Mouse (Mus musculus) heart, embryonic 10.5 days (tissue): ENCODE results near the gene Ostc. TPM values are rescaled to one million over a fixed set of nuclear protein-coding genes. Genes with fewer than 3 reads are reported as not detected.

ENCODE experiments used
- DNase-seq: peaks from one replicate; pipeline ENCODE4 v3.0.0-alpha.2; 2017; ENCODE audit warnings: low spot score
- H3K27ac ChIP-seq: fragments of 300-500 bp; sonication (generic); 2 replicates; pipeline ENCODE4 v1.5.1; 2016; ENCODE audit warnings: mild to moderate bottlenecking
- H3K27me3 ChIP-seq: fragments of 300-500 bp; sonication (generic); 2 replicates; pipeline ENCODE4 v1.6.1; 2016; ENCODE audit warnings: mild to moderate bottlenecking; ENCODE audit not compliant: poor library complexity, insufficient read depth, severe bottlenecking
- H3K36me3 ChIP-seq: fragments of 300-500 bp; sonication (generic); 2 replicates; pipeline ENCODE4 v1.6.1; 2016; ENCODE audit warnings: mild to moderate bottlenecking, moderate library complexity
- H3K4me1 ChIP-seq: fragments of 300-500 bp; sonication (generic); 2 replicates; pipeline ENCODE4 v1.6.1; 2016; ENCODE audit warnings: mild to moderate bottlenecking
- H3K4me3 ChIP-seq: fragments of 300-500 bp; sonication (generic); 2 replicates; pipeline ENCODE4 v1.5.1; 2016; ENCODE audit warnings: mild to moderate bottlenecking, moderate library complexity
- H3K9me3 ChIP-seq: fragments of 300-500 bp; sonication (generic); 2 replicates; pipeline ENCODE4 v1.6.1; 2016; ENCODE audit warnings: mild to moderate bottlenecking, moderate library complexity
- WGBS: fragments of 180-500 bp; shearing (Covaris S2); methylation state at CpG from one replicate; pipeline ENCODE4 v1.1.7; 2016; 5-methylcytosine and 5-hydroxymethylcytosine counted together
- polyA plus RNA-seq: library from polyadenylated mRNA; unstranded; fragments of >200 nt; fragmentation: Nextera tagmentation; extraction: Ambion mirVana; gene quantifications from 2 replicates; pipeline ENCODE4 v1.2.1, GENCODE M21; 2016

Gene Ostc
- polyA plus RNA-seq, 1 experiment from 2014 or later, result 342 TPM

GRCm38 (mm10) chr3:130691596-130692170 lies 17.6 kb downstream of the Ostc start:
- H3K27ac ChIP-seq, result peak overlapping the region; percentile 85
- H3K9me3 ChIP-seq, result no peaks in the 10 kb centered on the region
- no peaks in the 10 kb centered on the region for H3K27me3 ChIP-seq
- H3K4me3 ChIP-seq, result peak overlapping the region; percentile 60
- WGBS, result 36% methylated on average over 12 of the region's 12 CpGs
- DNase-seq, result no peak
- peaks cover 11% of the 10 kb centered on the region for H3K4me1 ChIP-seq
- H3K36me3 ChIP-seq, result peaks cover 21% of the 10 kb centered on the region

DNA sequence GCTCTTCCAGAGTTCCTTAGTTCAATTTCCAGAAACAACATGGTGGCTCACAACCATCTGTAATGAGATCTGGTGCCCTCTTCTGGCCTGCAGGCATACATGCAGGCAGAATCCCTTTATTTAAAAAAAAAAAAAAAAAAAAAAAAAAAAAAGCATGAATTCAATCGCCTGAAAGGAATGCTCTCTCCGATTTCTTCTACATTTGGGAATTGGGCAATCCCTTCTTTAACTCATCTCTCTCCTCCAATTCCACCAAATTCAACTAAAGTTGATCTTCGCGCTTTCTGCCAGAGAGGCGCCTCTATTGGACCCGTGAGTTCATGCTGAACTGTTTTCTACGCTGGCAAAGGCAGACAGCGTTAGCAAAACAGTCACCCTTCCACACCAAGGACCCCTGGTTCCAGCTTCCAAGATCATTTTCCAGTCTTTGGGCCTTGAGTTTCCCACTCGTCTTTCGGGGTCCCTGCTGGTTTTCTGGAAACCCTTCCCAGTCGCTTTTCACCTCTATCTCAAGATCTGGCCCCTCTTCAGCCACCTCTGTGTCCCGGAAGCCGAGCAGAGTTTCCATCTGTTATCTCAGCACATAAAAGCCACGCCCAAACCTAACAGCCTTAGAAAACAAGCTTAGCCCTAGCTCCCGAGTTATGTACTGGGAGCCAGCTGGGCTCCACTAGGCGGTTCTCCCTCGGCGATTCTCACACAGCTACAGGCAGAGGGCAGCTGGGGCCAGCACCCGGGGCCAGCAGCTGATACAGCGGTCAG lies 18.2 kb downstream of the Ostc start:
- peak overlapping the region; percentile 85 for H3K27ac ChIP-seq
- no peaks in the 10 kb centered on the region for H3K9me3 ChIP-seq

DNA sequence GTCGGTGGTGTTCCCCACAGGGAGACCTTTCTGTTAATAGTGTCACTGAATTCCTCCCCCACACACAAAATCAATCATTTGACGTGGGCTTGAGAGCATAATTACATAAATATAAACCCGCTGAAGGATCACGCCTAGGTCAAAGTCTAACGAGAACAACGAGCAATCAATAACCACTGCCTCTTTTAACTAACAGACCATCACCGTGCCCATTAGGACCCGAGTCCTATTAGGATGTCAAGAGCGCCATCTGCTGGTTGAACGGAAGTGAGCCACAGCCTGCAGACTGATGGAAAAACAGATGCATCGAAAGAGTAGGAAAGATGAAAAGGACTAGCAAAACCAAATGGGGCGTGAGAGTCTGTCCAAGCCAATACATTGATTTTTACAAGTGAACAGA lies 19.6 kb downstream of the Ostc start:
- Histone ChIP-seq H3K36me3 (peaks cover 2% of the 10 kb centered on the region), H3K27me3 (0 out of 2 replicates have a peak, but pooled peaks cover 4% of the 10 kb centered on the region), H3K9me3 (no peaks in the 10 kb centered on the region), H3K4me3 (no peak overlapping the region), H3K27ac (no peak overlapping the region), H3K4me1 (peaks cover 11% of the 10 kb centered on the region)
- 26% methylated on average over 12 of the region's 12 CpGs for WGBS
- peak; percentile 85 for DNase-seq

More for the DNA sequence above, 18.2 kb downstream of the Ostc start:
- Histone ChIP-seq H3K4me1 (peaks cover 11% of the 10 kb centered on the region), H3K36me3 (peaks cover 16% of the 10 kb centered on the region), H3K27me3 (no peaks in the 10 kb centered on the region), H3K4me3 (peak overlapping the region; percentile 60)
- DNase-seq, result peak; percentile 88
- 4% methylated on average over 20 of the region's 20 CpGs for WGBS

DNA sequence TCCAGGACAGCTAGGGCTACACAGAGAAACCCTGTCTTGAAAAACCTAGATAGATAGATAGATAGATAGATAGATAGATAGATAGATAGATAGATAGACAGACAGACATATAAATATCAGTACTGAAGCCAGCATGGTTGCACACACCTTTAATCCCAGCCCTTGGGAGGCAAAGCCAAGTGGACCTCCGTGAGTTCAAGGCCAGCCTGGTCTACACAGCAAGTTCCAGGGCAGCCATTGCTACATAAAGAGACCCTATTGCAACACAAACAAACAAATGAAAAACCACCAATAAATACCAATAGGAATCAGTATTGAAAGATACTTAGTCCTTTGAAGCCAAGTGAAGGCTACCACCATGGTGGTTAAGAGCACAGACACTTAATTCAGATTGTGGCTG lies 22.2 kb downstream of the Ostc start:
- Histone ChIP-seq H3K4me3 (no peak overlapping the region), H3K4me1 (peaks cover 9% of the 10 kb centered on the region), H3K9me3 (no peaks in the 10 kb centered on the region), H3K27me3 (0 out of 2 replicates have a peak, but pooled peaks cover 8% of the 10 kb centered on the region), H3K27ac (no peak overlapping the region), H3K36me3 (no peaks in the 10 kb centered on the region)
- DNase-seq, result no peak
- 83% methylated on average over 1 of the region's 1 CpGs for WGBS

- 0 out of 2 replicates have a peak, but pooled peaks cover 9% of the 10 kb centered on the region for H3K27me3 ChIP-seq
- no peaks in the 10 kb centered on the region for H3K9me3 ChIP-seq
- 82% methylated on average over 8 of the region's 8 CpGs for WGBS
- no peak for DNase-seq
- H3K27ac ChIP-seq, result no peak overlapping the region
- no peaks in the 10 kb centered on the region for H3K36me3 ChIP-seq
- no peak overlapping the region for H3K4me3 ChIP-seq
- no peaks in the 10 kb centered on the region for H3K4me1 ChIP-seq
Measured at GRCm38 (mm10) chr3:130685014-130685366, 24.3 kb downstream of the Ostc start.

- Histone ChIP-seq H3K27ac (no peak overlapping the region), H3K4me1 (no peaks in the 10 kb centered on the region), H3K36me3 (no peaks in the 10 kb centered on the region), H3K9me3 (no peaks in the 10 kb centered on the region), H3K4me3 (no peak overlapping the region), H3K27me3 (0 out of 2 replicates have a peak, but pooled peaks cover 9% of the 10 kb centered on the region)
- 88% methylated on average over 9 of the region's 9 CpGs for WGBS
- no peak for DNase-seq
Measured at GRCm38 (mm10) chr3:130684276-130685013, 24.8 kb downstream of the Ostc start.

- DNase-seq, result no peak
- 64% methylated on average over 8 of the region's 8 CpGs for WGBS
- no peaks in the 10 kb centered on the region for H3K4me1 ChIP-seq
Measured at GRCm38 (mm10) chr3:130683836-130684235, 25.4 kb downstream of the Ostc start.

DNA sequence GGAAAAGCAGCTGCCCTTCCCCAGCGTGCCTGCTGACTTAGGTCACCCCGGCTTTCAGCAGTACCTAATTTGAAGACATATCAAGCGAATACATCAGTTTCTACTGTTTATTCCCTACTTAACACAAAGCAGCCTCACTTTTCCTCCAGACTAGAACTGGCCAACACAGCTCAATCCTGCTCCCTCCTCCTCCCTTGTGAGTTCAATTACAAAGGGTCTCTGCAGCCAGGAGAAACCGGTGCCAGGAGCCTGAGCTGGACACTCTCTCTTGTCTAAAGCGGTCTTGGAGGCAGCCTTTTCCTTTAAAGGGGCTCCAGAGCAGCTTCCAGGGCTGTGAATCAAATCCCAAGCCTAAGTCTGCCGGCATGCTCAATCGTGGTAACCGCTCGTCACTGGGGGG lies 27.1 kb downstream of the Ostc start:
- no peak overlapping the region for H3K4me3 ChIP-seq
- DNase-seq, result no peak
- H3K27ac ChIP-seq, result no peak overlapping the region
- H3K27me3 ChIP-seq, result 0 out of 2 replicates have a peak, but pooled peaks cover 9% of the 10 kb centered on the region
- no peaks in the 10 kb centered on the region for H3K9me3 ChIP-seq
- no peaks in the 10 kb centered on the region for H3K4me1 ChIP-seq
- 82% methylated on average over 9 of the region's 9 CpGs for WGBS
- H3K36me3 ChIP-seq, result no peaks in the 10 kb centered on the region

More at GRCm38 (mm10) chr3:130683836-130684235, 25.4 kb downstream of the Ostc start:
- H3K36me3 ChIP-seq, result no peaks in the 10 kb centered on the region
- H3K9me3 ChIP-seq, result no peaks in the 10 kb centered on the region
- H3K4me3 ChIP-seq, result no peak overlapping the region
- H3K27me3 ChIP-seq, result 0 out of 2 replicates have a peak, but pooled peaks cover 9% of the 10 kb centered on the region
- no peak overlapping the region for H3K27ac ChIP-seq

GRCm38 (mm10) chr3:130681226-130681625 lies 28.0 kb downstream of the Ostc start:
- no peak overlapping the region for H3K4me3 ChIP-seq
- H3K27ac ChIP-seq, result no peak overlapping the region
- H3K27me3 ChIP-seq, result 0 out of 2 replicates have a peak, but pooled peaks cover 9% of the 10 kb centered on the region
- no peaks in the 10 kb centered on the region for H3K4me1 ChIP-seq
- H3K9me3 ChIP-seq, result no peaks in the 10 kb centered on the region
- DNase-seq, result no peak
- 86% methylated on average over 2 of the region's 2 CpGs for WGBS
- no peaks in the 10 kb centered on the region for H3K36me3 ChIP-seq

DNA sequence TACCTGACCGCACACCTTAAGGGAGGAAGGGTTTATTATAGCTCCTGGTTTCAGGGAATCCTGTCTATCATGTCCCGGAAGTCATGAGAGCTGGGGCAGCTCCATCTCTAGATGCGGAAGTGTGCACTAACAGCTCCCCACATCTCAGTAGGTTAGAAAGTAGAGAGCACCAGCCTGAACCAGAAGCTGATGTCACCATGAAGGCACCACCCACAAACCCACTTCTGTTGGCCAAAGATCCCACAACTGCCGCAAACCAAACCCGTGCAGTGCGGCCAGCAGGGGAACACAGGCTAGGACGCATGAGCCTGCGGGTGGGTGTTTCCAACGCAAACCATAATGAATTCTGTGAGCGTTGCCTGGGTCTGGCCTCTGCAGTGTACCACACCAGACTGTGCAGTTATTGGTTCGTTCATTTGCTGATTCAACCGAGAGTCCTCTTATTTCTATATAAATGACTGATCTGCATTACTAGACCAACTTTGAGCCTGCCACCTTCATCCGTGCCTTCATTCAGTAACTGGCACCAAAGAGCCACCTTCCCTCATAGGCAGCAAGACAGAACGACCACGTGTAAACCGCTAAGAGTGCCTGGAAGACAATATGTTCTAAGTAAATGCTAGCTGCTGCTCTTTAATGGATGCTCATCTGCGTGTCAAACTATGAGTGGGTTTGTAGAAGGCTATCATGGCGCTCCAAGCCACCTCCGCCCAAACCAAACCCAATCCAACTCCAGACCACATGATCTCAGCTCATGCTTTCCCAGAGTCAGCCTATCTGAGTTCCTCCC lies 31.4 kb downstream of the Ostc start:
- 91% methylated on average over 19 of the region's 19 CpGs for WGBS
- Histone ChIP-seq H3K27ac (no peak overlapping the region), H3K27me3 (0 out of 2 replicates have a peak, but pooled peaks cover 5% of the 10 kb centered on the region), H3K4me3 (no peak overlapping the region), H3K9me3 (no peaks in the 10 kb centered on the region), H3K4me1 (no peaks in the 10 kb centered on the region), H3K36me3 (no peaks in the 10 kb centered on the region)
- peak; percentile 66 for DNase-seq

GRCm38 (mm10) chr3:130671291-130671690 lies 38.0 kb downstream of the Ostc start:
- H3K4me1 ChIP-seq, result no peaks in the 10 kb centered on the region
- 71% methylated on average over 14 of the region's 14 CpGs for WGBS

GRCm38 (mm10) chr3:130662496-130662895 lies 46.7 kb downstream of the Ostc start:
- Histone ChIP-seq H3K4me1 (no peaks in the 10 kb centered on the region; the same call in 1 of the 2 replicates), H3K36me3 (no peaks in the 10 kb centered on the region), H3K4me3 (no peak overlapping the region), H3K9me3 (no peaks in the 10 kb centered on the region), H3K27ac (no peak overlapping the region), H3K27me3 (no peaks in the 10 kb centered on the region)
- WGBS, result 82% methylated on average over 3 of the region's 3 CpGs
- peak; percentile 70 for DNase-seq

More at GRCm38 (mm10) chr3:130671291-130671690, 38.0 kb downstream of the Ostc start:
- peak; percentile 51 for DNase-seq
- H3K36me3 ChIP-seq, result no peaks in the 10 kb centered on the region
- H3K9me3 ChIP-seq, result no peaks in the 10 kb centered on the region
- H3K27ac ChIP-seq, result no peak overlapping the region
- no peaks in the 10 kb centered on the region for H3K27me3 ChIP-seq
- H3K4me3 ChIP-seq, result no peak overlapping the region
